Mouse (Mus musculus) liver, adult 2 months (tissue): Measurements from ENCODE around the gene Chic2. TPM values are rescaled to one million over a fixed set of nuclear protein-coding genes. Genes with fewer than 3 reads are reported as not detected.

ENCODE experiments used
- DNase-seq: peaks from one replicate; pipeline ENCODE4 v3.0.0-alpha.2; 2011; ENCODE audit warnings: low read depth, low spot score; ENCODE audit errors: extremely low read depth
- H3K27ac ChIP-seq: fragments of 200-500 bp; replicated peaks from 2 replicates; pipeline ENCODE4 v1.5.1; 2012; ENCODE audit warnings: low read depth, mild to moderate bottlenecking, control low read depth, inconsistent platforms, low read length; ENCODE audit not compliant: insufficient read depth
- H3K27me3 ChIP-seq: fragments of 200-500 bp; 2 replicates; pipeline ENCODE4 v1.6.1; 2012; ENCODE audit warnings: mild to moderate bottlenecking, moderate library complexity, low read length, inconsistent platforms; ENCODE audit not compliant: control insufficient read depth, insufficient read depth
- H3K36me3 ChIP-seq: fragments of 200-500 bp; 2 replicates; pipeline ENCODE4 v1.6.1; 2012; ENCODE audit warnings: low read length, inconsistent platforms; ENCODE audit not compliant: control insufficient read depth, insufficient read depth
- H3K4me1 ChIP-seq: fragments of 200-500 bp; 2 replicates; pipeline ENCODE4 v1.6.1; 2011; ENCODE audit warnings: low read length; ENCODE audit not compliant: control insufficient read depth, insufficient read depth
- H3K4me3 ChIP-seq: fragments of 200-500 bp; 2 replicates; pipeline ENCODE4 v1.5.1; 2011; ENCODE audit warnings: low read depth, mild to moderate bottlenecking, control low read depth, low read length, moderate library complexity; ENCODE audit not compliant: insufficient read depth
- H3K79me2 ChIP-seq: fragments of 200-500 bp; 2 replicates; pipeline ENCODE4 v1.6.1; 2012; ENCODE audit warnings: inconsistent platforms, mild to moderate bottlenecking, low read length, moderate library complexity; ENCODE audit not compliant: control insufficient read depth, insufficient read depth
- H3K9ac ChIP-seq: fragments of 200-500 bp; 2 replicates; pipeline ENCODE4 v1.6.1; 2012; ENCODE audit warnings: low read depth, mild to moderate bottlenecking, control low read depth, inconsistent platforms, low read length
- CTCF ChIP-seq: fragments of 200-500 bp; IDR thresholded peaks from 2 replicates; pipeline ENCODE4 v1.5.1; 2011; ENCODE audit warnings: low read depth, low read length, control low read depth
- POLR2A ChIP-seq: fragments of 200-500 bp; IDR thresholded peaks from 2 replicates; pipeline ENCODE4 v1.6.1; 2011; ENCODE audit warnings: low read length, control low read depth; ENCODE audit not compliant: insufficient read depth; ENCODE audit errors: extremely low read depth
- WGBS: fragments of 180-500 bp; shearing (Covaris S2); methylation state at CpG from one replicate; pipeline ENCODE4 v1.1.7; 2018; 5-methylcytosine and 5-hydroxymethylcytosine counted together
- polyA plus RNA-seq: library from polyadenylated mRNA; depleted of rRNA; stranded (reverse); fragments of >200 nt; gene quantifications from 2 replicates; pipeline ENCODE4 v1.2.3, GENCODE M21; 2012
- total RNA-seq: library from RNA; depleted of rRNA; stranded (reverse); fragments of >200 nt; gene quantifications from 2 replicates; pipeline ENCODE4 v1.2.3, GENCODE M21; 2014

Gene Chic2
- total and polyA plus RNA-seq, 2 experiments = 3.0 to 11.7 TPM

DNA sequence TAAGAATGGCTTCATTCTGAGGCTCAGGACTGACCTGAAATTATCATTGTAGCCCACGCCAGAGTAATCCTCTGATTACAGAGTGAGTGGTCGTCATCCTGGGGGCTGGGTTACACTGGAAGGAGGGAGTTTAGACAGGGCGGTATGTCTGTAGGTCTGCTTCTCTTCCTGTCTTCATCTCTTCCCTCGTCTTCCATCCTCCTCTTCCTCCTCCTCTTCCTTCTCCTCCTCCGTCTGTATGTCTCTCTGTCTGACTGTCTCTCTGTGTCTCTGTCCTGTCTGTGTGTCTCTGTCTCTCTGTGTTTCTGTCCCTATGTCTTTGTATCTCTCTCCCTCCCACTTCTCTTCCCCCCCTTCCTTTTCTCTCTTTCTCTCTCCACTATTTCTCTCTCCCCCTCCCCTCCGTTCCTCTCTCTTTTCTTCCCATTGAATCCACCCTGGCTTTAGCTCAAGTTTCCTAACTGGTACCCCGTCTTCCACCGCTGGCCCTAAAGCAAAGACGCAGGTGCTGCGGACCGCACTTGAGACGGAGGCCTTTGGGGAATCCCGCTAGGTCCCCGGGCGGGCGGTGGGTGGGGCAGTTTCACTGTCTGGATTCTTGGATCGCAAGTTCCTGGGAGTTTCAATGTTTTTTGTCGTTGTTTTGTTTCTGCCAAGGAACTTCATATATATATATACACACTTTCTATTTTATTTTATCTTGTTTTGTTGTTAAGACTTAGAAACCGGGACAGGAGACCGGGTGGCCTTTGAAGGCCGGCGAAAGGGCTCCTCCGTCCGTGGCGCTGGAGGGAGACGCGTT lies 39.2 kb upstream of the Chic2 start:
- H3K27ac ChIP-seq = no peak overlapping the region

GRCm38 (mm10) chr5:75083061-75083460 lies 38.5 kb upstream of the Chic2 start:
- WGBS = 7% methylated on average over 13 of the region's 14 CpGs
- H3K27me3 ChIP-seq = peaks cover 25% of the 10 kb centered on the region
- no peak overlapping the region for H3K9ac ChIP-seq
- H3K79me2 ChIP-seq = no peaks in the 10 kb centered on the region
- no peak for DNase-seq
- TF ChIP-seq POLR2A (no peak), CTCF (no peak)
- no peak overlapping the region for H3K4me3 ChIP-seq
- H3K36me3 ChIP-seq = no peaks in the 10 kb centered on the region
- no peaks in the 10 kb centered on the region for H3K4me1 ChIP-seq
- H3K27ac ChIP-seq = no peak overlapping the region

More for the DNA sequence above, 39.2 kb upstream of the Chic2 start:
- Histone ChIP-seq H3K27me3 (peaks cover 25% of the 10 kb centered on the region), H3K79me2 (no peaks in the 10 kb centered on the region), H3K9ac (no peak overlapping the region), H3K36me3 (no peaks in the 10 kb centered on the region), H3K4me1 (no peaks in the 10 kb centered on the region), H3K4me3 (no peak overlapping the region)
- no peak for TF ChIP-seq CTCF
- no peak for TF ChIP-seq POLR2A
- WGBS = 6% methylated on average over 27 of the region's 27 CpGs
- no peak for DNase-seq

DNA sequence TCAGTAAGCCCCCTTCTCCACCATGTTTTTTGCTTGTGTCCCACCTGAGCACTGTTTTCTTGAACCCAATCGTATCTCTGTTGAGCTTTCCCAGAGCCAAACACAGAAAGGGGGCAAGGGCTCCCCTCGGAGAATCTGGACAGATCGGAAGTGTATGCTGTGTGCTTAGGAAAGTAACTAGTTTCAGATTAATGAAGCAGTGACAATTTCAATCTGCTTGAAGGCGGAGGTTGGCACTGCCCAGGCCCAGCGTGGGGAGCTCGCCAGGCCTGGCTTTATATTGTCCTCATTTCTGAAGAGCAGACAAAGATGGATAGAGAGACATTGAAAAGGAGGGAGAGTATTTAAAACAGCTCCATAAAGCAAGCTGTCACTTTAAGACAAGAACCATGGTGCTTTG lies 37.9 kb upstream of the Chic2 start:
- 25% methylated on average over 6 of the region's 6 CpGs for WGBS

GRCm38 (mm10) chr5:75079564-75079963 lies 35.0 kb upstream of the Chic2 start:
- Histone ChIP-seq H3K27me3 (peaks cover 32% of the 10 kb centered on the region), H3K9ac (no peak overlapping the region), H3K4me3 (no peak overlapping the region), H3K27ac (no peak overlapping the region), H3K79me2 (no peaks in the 10 kb centered on the region), H3K36me3 (no peaks in the 10 kb centered on the region), H3K4me1 (no peaks in the 10 kb centered on the region)
- TF ChIP-seq POLR2A (no peak), CTCF (0 out of 2 replicates have a peak, but pooled peaks have one; percentile 17)
- 4% methylated on average over 7 of the region's 7 CpGs for WGBS
- DNase-seq = no peak

More for the DNA sequence above, 37.9 kb upstream of the Chic2 start:
- no peak for DNase-seq
- Histone ChIP-seq H3K79me2 (no peaks in the 10 kb centered on the region), H3K4me3 (no peak overlapping the region), H3K36me3 (no peaks in the 10 kb centered on the region), H3K9ac (no peak overlapping the region), H3K4me1 (no peaks in the 10 kb centered on the region), H3K27me3 (peaks cover 25% of the 10 kb centered on the region), H3K27ac (no peak overlapping the region)
- no peak for TF ChIP-seq POLR2A
- TF ChIP-seq CTCF = no peak

GRCm38 (mm10) chr5:75077051-75077380 lies 32.4 kb upstream of the Chic2 start:
- no peak overlapping the region for H3K27ac ChIP-seq
- no peaks in the 10 kb centered on the region for H3K4me1 ChIP-seq
- TF ChIP-seq CTCF = no peak
- no peak for TF ChIP-seq POLR2A
- peaks cover 33% of the 10 kb centered on the region for H3K27me3 ChIP-seq
- 3% methylated on average over 19 of the region's 19 CpGs for WGBS
- H3K79me2 ChIP-seq = no peaks in the 10 kb centered on the region
- no peaks in the 10 kb centered on the region for H3K36me3 ChIP-seq
- no peak overlapping the region for H3K9ac ChIP-seq
- no peak overlapping the region for H3K4me3 ChIP-seq
- DNase-seq = no peak

GRCm38 (mm10) chr5:75076326-75077050 lies 31.9 kb upstream of the Chic2 start:
- no peaks in the 10 kb centered on the region for H3K36me3 ChIP-seq
- no peaks in the 10 kb centered on the region for H3K79me2 ChIP-seq
- no peak overlapping the region for H3K27ac ChIP-seq
- no peaks in the 10 kb centered on the region for H3K4me1 ChIP-seq
- no peak overlapping the region for H3K4me3 ChIP-seq
- DNase-seq = no peak
- 4% methylated on average over 17 of the region's 17 CpGs for WGBS
- TF ChIP-seq CTCF (no peak), POLR2A (no peak)
- H3K9ac ChIP-seq = no peak overlapping the region
- H3K27me3 ChIP-seq = peaks cover 36% of the 10 kb centered on the region
